Mouse (Mus musculus) lung, postnatal 14 days (tissue): ENCODE results near the gene Hcar2.

Source experiments
- DNase-seq: peaks from one replicate; pipeline ENCODE4 v3.0.0; 2021

Hcar2 gene

GRCm38 (mm10) chr5:123865365-123865764 lies at the start of gene Hcar2:
Gene Hcar2 (minus strand): TSS chr5:123865499.
- DNase-seq, result no peak

GRCm38 (mm10) chr5:123914852-123915251 lies 49.6 kb upstream of the Hcar2 start:
- DNase-seq, result no peak

DNA sequence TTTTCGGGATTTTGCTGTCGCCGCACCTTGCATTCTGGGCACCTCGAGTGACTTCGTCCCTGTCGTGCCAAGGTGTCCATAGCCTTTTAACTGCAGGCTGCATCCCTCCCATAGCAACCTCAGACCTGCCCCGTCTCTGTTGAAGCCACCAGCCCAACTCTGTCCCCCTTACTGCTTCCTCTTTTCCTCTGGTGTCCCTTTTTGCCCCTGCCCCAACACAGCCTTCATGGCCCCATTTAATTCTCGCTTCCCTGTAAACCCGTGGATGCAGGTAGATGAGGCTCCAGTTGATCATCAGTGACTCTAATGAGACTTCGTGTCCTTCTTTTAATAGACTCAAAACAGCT lies 42.3 kb upstream of the Hcar2 start:
- no peak for DNase-seq

DNA sequence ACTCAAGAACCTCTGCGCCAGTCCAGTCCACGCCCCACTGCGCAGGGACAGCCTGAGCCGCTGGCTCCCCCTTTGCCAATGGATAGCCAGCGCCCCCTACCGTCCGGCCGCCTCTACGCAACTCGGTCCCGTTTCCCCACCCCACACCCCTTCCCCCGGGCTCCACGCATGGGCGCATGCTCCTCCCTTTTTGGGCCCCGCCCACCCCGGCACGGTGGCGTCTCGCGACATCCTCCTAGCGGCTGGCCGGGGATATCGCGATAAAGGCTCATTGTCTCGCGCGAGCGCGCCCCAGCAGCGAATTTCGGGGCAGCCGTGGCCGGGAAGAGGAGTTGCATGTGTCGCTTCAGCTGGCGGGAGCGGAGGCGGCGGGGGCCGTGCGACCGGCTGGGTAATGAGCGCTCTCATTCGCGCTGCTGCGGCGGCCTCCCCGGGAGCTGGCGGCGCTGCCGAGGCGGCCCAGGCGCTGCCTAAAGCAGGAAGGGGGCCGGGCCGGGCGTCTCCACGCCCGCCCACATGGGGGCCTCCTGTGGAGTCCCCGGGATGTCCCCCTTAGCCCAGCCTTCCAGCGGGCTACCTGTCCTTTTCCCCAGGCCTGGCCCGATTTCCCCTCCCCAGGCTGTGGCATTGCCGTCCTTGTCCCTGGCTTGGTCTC lies 41.8 kb upstream of the Hcar2 start, which contains the start of gene Denr:
TSS of gene Denr (plus strand) at position 200 of the 655 bp plus-strand sequence.
- DNase-seq, result peak; percentile 100

DNA sequence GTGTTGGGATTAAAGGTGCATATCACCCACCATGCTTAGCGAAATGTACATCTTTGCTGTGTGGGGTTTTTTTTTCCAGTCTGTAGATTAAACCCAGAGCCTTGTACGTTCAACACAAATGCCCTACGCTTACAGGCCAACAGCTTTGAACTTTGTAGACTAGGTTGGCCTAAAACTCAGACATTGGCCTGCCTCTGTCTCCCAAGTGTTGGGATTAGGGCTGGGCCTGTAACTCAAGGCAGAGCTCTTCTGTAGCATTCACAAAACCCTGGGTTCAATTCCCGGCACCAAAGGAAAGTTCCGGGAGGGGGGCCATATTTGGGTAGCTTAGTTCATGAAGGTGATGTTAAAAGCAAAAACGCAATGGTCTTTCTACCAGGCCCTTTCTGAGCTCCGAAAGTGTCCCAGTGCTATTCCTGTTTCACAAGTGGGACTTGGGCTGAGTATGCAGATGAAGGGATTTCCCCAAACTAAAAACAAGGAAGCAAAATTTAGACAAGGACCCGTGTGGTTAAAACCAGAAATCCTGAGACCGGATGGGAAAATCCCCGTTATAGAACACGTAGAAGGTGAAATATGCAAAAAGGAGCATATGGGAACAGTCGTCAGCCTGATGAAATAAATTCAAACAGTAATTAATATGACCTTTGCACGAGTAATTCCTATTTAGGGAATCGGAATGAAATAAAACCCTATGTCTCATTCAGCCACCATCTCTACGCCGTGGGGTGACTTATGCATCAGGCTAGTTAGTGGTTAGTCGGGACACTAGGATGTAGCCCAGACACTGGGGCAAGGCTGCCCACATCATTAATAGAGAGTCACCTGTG lies 41.1 kb upstream of the Hcar2 start:
- DNase-seq, result no peak

GRCm38 (mm10) chr5:123904059-123904672 lies 38.9 kb upstream of the Hcar2 start:
- DNase-seq, result peak; percentile 10

- DNase-seq, result no peak
Observed at GRCm38 (mm10) chr5:123897352-123897751, 32.1 kb upstream of the Hcar2 start.

GRCm38 (mm10) chr5:123896395-123896794 lies 31.1 kb upstream of the Hcar2 start:
- DNase-seq, result no peak

DNA sequence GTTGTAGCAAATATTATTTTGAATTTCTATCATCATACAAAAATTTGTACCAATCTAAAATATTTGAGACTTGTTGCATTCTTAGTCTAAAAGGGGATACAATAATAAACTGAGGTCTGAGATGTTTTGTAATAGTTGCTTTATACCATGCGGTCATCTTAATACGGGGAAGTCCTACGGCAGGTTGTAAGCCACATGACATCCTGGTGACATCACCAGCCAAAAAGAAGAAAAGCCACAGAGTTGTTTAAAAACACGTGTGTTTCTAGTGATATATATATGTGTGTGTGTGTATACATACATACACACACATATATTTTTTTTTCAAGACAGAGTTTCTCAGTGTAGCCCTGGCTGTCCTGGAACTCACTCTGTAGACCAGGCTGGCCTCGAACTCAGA lies 28.2 kb upstream of the Hcar2 start:
- DNase-seq, result no peak

GRCm38 (mm10) chr5:123891669-123892068 lies 26.4 kb upstream of the Hcar2 start:
- DNase-seq, result peak; percentile 49

- no peak for DNase-seq
Observed at GRCm38 (mm10) chr5:123890987-123891386, 25.7 kb upstream of the Hcar2 start.

DNA sequence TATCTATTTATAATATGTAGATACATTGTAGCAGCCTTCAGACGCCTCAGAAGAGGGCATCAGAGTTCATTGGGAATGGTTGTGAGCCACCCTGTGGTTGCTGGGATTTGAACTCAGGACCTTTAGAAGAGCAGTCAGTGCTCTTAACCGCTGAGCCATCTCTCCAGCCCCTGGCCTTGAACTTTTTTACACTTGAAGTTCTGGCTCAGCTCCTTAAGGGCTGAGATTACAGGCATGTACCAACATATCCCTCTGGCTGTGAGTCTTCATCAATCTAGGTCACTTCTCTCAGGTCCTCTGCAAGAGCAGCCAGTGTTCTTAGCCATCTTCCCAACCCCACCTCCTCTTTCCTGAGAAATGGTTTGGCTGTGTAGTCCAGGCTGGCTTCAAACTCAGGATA lies 25.0 kb upstream of the Hcar2 start:
- no peak for DNase-seq

DNA sequence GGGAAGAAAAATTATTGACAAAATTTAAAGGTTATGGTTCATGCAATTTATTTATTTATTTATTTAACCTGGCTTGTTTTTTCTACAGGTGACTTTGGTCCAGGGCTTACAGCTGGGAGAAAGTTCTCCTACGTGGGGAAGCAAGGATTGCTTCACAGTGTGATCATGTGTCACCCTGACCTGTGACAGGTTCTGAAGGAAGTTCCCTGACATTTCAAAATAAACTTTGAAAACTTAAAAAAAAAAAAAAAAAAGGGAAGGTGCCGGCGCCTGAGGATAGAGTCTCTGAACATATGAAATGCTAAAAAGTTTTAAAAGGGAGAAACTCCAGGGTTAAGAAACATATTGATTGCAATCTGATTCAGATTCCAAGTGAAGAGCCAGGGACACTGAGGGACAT lies 21.1 kb upstream of the Hcar2 start:
- no peak for DNase-seq

- no peak for DNase-seq
Observed at GRCm38 (mm10) chr5:123884332-123884731, 19.0 kb upstream of the Hcar2 start.

GRCm38 (mm10) chr5:123883891-123884290 lies 18.6 kb upstream of the Hcar2 start:
- no peak for DNase-seq

DNA sequence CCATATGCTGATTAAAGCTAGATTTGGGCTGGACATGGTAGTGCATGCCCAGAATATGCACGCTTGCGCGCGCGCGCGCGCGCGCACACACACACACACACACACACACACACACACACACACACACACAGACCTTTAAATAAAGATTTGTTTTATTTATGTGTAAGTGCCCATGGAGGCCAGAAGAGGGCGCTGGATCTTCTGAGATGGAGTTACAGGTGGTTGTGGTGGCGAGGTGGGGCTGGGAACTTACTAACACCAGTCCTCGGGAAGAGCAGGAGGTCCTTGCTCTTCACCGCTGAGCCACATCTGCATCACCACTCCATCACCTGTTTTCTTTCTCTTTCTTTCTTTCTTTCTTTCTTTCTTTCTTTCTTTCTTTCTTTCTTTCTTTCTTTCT lies 15.5 kb upstream of the Hcar2 start:
- no peak for DNase-seq

GRCm38 (mm10) chr5:123879928-123880327 lies 14.6 kb upstream of the Hcar2 start, which contains the start of gene Hcar1:
Gene Hcar1 (minus strand): TSS chr5:123880020.
- DNase-seq, result peak; percentile 22

DNA sequence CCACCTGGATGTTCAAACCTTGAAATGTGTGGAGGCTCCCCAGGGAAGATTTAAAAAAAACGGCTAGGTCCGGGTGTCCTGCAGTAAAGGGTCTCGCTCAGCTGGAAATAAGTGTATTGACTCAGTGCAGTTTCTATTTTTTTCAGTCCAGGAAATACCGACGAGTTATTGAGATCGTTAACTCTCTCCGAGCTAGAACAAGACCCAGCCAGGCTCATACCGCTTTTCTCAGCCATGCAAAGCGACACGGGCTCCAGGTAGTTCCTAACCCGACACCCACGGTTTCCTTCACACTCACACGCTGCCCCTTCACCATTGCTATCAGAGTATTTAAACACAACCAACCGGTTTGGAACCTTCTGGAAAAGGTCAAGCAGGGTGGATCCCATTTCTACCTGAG lies 12.8 kb upstream of the Hcar2 start:
- DNase-seq, result no peak

GRCm38 (mm10) chr5:123874177-123874576 lies 8.9 kb upstream of the Hcar2 start:
- no peak for DNase-seq

DNA sequence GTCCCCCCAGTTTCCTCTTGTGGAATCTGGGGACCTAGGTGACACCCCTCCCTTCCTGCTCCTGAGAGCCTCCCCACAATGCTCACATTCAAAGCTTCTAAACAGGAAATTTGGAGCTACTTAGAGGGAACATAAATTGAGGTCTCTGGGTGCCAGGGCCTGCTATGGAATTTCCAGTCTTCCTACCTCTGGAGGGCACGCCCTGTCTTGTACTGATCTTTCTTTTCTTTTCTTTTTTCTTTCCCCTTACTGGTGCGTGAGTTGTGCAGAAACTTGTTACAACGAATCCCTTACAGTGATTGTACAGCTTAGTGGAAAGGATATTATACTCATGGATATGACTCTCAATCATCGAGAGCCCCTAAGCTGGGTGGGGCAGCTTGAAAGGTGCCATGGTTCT lies 4.3 kb upstream of the Hcar2 start:
- DNase-seq, result no peak

GRCm38 (mm10) chr5:123866457-123866856 lies 1.2 kb upstream of the Hcar2 start:
- DNase-seq, result no peak

DNA sequence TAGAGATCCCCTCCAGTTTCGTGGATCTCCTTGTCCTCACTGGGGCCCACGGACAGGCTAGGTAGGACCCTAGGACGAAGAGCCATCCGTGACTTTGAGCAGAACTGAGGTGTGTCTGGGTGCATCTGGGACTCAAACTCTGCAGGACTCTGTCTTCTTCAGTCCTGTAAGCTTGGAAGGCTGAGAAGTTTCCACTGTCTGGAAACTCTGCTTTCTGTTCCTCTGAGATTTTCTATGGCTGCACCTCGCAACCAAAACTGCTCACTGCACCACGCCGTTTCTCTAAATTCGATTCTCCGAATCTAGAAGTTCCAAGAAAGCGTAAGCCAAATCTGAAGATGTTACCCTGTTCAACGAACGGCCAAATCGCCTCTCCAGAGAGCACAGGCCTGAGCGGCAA lies 1.4 kb downstream of the Hcar2 start:
- no peak for DNase-seq

DNA sequence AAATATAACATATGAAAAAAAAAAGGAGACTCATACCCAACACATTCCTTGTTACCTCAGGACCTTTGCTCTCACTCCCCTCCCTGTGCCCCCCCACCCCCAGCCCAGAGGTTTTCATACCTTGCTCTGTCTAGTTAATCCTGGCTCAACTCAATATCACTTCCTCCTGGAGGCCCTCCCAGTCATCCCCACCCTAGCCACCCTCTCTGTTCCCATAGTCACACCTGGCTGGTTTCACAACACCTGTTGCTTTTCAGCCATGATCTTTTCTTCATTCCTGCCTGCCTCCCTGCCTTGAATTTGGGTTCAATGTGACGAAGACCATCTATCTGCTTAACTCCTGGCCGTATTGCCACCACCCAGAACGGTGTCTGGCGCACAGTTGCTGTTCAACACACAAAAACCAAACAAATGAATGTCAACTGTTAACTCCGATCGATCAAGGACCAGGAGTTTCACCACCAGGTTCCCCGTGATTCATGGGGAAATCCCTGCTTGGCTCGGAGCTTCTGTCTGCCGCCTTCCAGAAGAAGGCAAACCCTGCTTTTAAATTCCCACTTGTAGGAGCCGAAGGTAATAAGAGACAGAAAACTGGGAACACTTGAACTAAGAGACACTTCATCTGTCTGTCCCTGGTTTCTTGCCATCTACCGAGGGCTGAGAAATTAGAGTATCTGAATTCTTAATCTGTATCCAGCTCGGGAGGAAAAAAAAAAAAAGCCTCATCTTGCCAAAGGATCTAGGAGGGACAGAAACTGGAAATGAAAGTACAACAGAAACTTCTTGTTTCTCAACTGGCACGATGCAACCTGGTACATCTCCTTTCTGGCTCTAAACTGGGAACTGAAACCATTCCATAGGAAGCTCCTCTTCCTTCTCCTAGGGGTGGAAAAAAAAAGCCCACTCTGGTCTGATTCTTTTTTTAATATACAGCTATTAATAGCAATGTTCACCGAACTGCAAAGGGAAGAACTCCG lies 2.6 kb downstream of the Hcar2 start:
- no peak for DNase-seq
